Mouse (Mus musculus) inflammation-experienced regulatory T-cells, adult 6 months (primary cell): Measurements from ENCODE around the gene Hist1h2bh. TPM values are rescaled to one million over a fixed set of nuclear protein-coding genes. Genes with fewer than 3 reads are reported as not detected.
A peak's percentile ranks its signal among the peaks of the same experiment; 100 is the strongest.
"Not testable (repeated sequence)": the region's sequence is repeated elsewhere in the genome, so short reads cannot be mapped to it uniquely, and the experiment has no call there.

Experiments used
- ATAC-seq: one replicate; pipeline ENCODE4 v1.8.0; 2017
- polyA plus RNA-seq, 3 experiments: library from polyadenylated mRNA; unstranded; fragments of 100-300 nt; shearing (Covaris generic); gene quantifications; one replicate each; pipeline ENCODE4 v1.2.1; 2017

The Hist1h2bh gene
- polyA plus RNA-seq, 3 experiments from 2014 or later = 0.38 to 0.89 TPM; not detected in 1

- ATAC-seq = no peak
Observed at GRCm38 (mm10) chr13:23551931-23552914, 9.0 kb upstream of the Hist1h2bh start.

- ATAC-seq = peak; percentile 73
Observed at GRCm38 (mm10) chr13:23551146-23551834, 8.1 kb upstream of the Hist1h2bh start, which contains the start of gene Hist1h4f. Gene Hist1h4f (minus strand): TSS chr13:23551648.

- no peak for ATAC-seq
Observed at GRCm38 (mm10) chr13:23550761-23551145, 7.6 kb upstream of the Hist1h2bh start.

DNA sequence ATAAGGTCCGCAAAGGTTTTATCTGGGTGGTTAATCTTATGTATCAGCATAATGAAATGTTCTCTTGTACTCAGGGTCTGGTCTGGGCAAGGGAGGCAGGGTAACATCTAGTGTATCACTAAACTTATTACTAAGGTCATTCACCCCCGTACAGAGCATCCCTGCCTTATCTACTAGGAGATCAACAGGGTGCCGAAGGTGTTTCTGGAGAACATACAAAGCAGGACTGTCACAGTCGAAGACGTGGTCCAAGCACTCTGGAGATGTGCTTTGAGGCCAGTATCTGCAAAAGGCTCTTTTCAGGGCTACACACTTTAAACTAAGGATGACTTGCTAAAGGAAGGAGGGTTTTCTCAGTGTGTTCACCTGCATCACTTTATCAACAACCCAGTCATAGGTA lies 3.5 kb upstream of the Hist1h2bh start:
- ATAC-seq = no peak

DNA sequence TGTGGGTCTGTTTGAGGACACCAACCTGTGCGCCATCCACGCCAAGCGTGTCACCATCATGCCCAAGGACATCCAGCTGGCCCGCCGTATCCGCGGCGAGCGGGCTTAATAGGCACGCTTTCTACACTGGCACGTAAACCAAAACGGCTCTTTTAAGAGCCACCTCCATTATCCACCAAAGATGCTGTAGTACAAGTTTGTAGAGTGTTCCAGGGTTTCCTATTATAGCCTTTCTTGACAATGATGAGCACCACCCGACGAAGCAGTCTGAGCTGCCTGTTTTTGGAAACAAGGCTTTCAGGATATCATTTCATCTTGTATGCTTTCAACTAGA lies 1.6 kb upstream of the Hist1h2bh start:
- peak; percentile 2 for ATAC-seq

DNA sequence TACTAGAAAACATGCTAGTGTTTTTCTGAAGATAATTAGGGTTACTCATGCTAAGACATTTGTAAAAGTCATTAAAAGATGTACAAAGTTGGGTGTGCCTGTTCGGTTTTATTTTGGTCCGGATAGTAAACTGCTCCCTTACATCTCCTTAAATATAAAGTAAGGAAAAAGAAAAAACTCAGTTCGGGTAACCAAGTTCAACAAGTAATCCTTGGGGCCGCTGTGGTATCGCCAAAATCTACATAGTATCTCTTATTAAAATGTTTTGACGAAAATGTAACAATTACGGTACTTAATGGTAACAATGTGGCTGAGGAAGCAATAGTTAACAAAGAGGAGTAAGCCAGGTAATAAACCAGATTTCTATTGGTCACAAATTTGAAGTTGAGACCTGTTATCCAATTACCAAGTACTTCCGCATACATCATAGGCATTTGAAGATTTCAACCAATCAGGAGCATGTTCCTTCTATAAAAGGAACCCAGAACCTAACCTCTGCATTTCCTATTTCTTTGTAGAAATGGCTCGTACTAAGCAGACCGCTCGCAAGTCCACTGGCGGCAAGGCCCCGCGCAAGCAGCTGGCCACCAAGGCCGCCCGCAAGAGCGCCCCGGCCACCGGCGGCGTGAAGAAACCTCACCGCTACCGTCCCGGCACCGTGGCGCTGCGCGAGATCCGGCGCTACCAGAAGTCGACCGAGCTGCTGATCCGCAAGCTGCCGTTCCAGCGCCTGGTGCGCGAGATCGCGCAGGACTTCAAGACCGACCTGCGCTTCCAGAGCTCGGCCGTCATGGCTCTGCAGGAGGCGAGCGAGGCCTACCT lies 984 bp upstream of the Hist1h2bh start, which contains the start of gene Hist1h3f:
Gene Hist1h3f, plus strand, starts transcription at position 88 of the 822 bp plus-strand sequence.
- ATAC-seq = peak; percentile 83

DNA sequence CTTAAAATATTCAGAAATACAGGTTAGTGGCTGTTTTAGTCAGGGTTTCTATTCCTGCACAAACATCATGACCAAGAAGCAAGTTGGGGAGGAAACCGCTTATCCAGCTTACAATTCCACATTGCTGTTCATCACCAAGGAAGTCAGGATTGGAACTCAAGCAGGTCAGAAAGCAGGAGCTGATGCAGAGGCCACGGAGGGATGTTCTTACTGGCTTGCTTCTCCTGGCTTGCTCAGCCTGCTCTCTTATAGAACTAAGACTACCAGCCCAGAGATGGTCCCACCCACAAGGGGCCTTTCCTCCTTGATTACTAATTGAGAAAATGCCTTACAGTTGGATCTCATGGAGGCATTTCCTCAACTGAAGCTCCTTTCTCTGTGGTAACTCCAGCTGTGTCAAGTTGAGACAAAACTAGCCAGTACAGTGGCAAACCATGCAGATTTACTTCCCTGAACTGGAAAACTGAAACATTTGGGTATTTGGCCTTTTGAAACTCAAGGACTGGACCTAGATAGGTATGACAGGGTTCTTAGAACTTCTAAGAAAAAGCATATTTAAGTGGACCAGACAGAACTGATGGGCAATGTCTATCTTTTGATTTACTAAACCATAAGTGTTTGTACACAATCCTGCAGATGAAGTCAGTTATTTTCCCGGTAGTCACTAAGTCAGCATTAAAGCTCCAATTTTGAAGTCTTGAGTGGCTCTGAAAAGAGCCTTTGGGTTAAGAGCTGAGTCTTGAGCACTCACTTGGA lies 789 bp downstream of the Hist1h2bh start:
- ATAC-seq = not testable (repeated sequence)

GRCm38 (mm10) chr13:23541497-23541896 lies 1.7 kb downstream of the Hist1h2bh start:
- no peak for ATAC-seq

DNA sequence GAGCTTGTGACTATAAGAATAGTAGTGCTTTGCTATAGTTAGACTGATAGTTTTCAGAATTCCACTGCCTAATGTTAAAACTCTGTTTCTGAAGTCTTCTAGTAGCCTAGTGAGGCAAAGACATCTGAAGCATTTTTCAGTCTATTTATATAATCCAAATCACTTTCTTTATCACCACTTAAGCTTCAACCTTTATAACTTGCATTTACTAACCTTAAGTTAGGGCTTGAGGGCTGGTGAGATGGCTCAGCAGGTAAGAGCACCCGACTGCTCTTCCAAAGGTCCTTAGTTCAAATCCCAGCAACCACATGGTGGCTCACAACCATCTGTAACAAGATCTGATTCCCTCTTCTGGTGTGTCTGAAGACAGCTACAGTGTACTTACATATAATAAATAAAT lies 3.4 kb downstream of the Hist1h2bh start:
- ATAC-seq = not testable (repeated sequence)

- ATAC-seq = no peak
Observed at GRCm38 (mm10) chr13:23538249-23538648, 4.9 kb downstream of the Hist1h2bh start.

GRCm38 (mm10) chr13:23537006-23537710 lies 6.0 kb downstream of the Hist1h2bh start:
- no peak for ATAC-seq

GRCm38 (mm10) chr13:23536076-23536822 lies 6.9 kb downstream of the Hist1h2bh start:
- no peak for ATAC-seq

DNA sequence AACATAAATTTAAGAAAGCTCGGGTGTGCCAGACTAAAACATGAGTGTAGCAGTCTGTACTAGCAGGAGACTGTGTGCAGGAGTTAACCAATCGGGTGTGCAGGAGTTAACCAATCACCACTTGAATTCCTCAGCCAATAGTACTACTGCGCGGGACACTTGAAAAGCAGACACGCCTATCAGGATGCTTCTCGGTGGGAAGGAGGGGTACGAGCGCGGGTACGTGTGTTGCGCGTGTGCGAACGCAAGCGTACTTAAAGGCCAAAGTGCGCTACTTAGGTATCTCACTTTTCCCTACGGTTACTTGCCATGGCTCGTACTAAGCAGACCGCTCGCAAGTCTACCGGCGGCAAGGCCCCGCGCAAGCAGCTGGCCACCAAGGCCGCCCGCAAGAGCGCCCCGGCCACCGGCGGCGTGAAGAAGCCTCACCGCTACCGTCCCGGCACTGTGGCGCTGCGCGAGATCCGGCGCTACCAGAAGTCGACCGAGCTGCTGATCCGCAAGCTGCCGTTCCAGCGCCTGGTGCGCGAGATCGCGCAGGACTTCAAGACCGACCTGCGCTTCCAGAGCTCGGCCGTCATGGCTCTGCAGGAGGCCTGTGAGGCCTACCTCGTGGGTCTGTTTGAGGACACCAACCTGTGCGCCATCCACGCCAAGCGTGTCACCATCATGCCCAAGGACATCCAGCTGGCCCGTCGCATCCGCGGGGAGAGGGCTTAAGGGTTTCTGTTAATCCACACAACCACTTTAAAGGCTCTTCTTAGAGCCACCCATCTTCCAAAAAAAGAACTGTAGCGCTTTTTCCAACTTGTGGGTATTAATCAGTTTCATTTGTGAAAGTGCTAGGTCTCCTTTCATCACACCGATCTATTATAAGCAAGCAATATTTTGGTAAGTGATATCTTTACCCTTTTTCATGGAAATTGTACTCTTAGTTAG lies 7.8 kb downstream of the Hist1h2bh start, which contains the start of gene Hist1h3g:
Gene Hist1h3g, plus strand, starts transcription at position 286 of the 939 bp plus-strand sequence.
- ATAC-seq = peak; percentile 73

GRCm38 (mm10) chr13:23534368-23535131 lies 8.6 kb downstream of the Hist1h2bh start:
- ATAC-seq = no peak

DNA sequence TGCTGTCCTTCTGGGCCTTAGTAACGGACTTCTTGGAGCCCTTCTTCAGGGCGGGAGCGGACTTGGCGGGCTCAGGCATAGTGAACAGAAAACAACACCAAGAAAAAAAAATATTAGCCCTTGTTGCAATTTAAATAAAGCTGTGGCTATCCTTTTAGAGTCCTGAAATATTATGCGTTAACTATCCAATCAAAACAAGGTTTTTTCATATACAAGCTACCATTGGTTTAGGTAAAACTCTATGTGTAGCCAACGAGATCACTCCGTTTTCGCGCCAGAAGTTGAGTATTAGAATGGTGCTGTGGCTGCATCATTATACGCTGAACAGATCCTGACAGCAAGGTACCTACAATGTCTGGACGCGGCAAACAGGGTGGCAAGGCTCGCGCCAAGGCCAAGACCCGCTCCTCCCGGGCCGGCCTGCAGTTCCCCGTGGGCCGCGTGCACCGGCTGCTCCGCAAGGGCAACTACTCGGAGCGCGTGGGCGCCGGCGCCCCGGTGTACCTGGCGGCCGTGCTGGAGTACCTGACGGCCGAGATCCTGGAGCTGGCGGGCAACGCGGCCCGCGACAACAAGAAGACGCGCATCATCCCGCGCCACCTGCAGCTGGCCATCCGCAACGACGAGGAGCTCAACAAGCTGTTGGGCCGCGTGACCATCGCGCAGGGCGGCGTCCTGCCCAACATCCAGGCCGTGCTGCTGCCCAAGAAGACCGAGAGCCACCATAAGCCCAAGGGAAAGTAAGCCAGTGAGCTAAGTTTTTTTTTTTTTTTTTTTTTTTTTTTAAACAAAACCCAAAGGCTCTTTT lies 9.4 kb downstream of the Hist1h2bh start, which contains the start of gene Hist1h2af:
Gene Hist1h2af, plus strand, starts transcription at position 347 of the 808 bp plus-strand sequence.
- peak; percentile 31 for ATAC-seq

- no peak for ATAC-seq
Observed at GRCm38 (mm10) chr13:23532262-23533075, 10.7 kb downstream of the Hist1h2bh start.
